Mouse (Mus musculus) kidney, postnatal 10 days (tissue): Measurements from ENCODE around the gene Kif13a.
A peak's percentile ranks its signal among the peaks of the same experiment; 100 is the strongest.

Experiments
- DNase-seq: peaks from one replicate; pipeline ENCODE4 v3.0.0; 2021; ENCODE audit warnings: mixed read lengths

Gene Kif13a

GRCm38 (mm10) chr13:46919797-46920196, 9.9 kb downstream of the Kif13a start:
- DNase-seq, result no peak

- DNase-seq, result no peak
Observed at GRCm38 (mm10) chr13:46918509-46918908, 11.2 kb downstream of the Kif13a start.

- no peak for DNase-seq
Observed at GRCm38 (mm10) chr13:46911960-46912359, 17.7 kb downstream of the Kif13a start.

GRCm38 (mm10) chr13:46911018-46911419, 18.6 kb downstream of the Kif13a start:
- no peak for DNase-seq

GRCm38 (mm10) chr13:46909946-46910345, 19.7 kb downstream of the Kif13a start:
- DNase-seq, result no peak

- no peak for DNase-seq
Observed at GRCm38 (mm10) chr13:46909005-46909565, 20.6 kb downstream of the Kif13a start.

GRCm38 (mm10) chr13:46908387-46908786, 21.3 kb downstream of the Kif13a start:
- DNase-seq, result no peak

- DNase-seq, result no peak
Observed at GRCm38 (mm10) chr13:46907861-46908260, 21.8 kb downstream of the Kif13a start.

GRCm38 (mm10) chr13:46907115-46907514, 22.6 kb downstream of the Kif13a start:
- DNase-seq, result no peak

GRCm38 (mm10) chr13:46905971-46906370, 23.7 kb downstream of the Kif13a start:
- no peak for DNase-seq

GRCm38 (mm10) chr13:46904982-46905621, 24.6 kb downstream of the Kif13a start:
- no peak for DNase-seq

GRCm38 (mm10) chr13:46902568-46903255, 27.0 kb downstream of the Kif13a start:
- no peak for DNase-seq

GRCm38 (mm10) chr13:46900870-46901555, 28.7 kb downstream of the Kif13a start:
- DNase-seq, result no peak

GRCm38 (mm10) chr13:46898837-46899236, 30.8 kb downstream of the Kif13a start:
- no peak for DNase-seq

- no peak for DNase-seq
Observed at GRCm38 (mm10) chr13:46898411-46898810, 31.3 kb downstream of the Kif13a start.

GRCm38 (mm10) chr13:46892380-46892779, 37.3 kb downstream of the Kif13a start:
- no peak for DNase-seq

GRCm38 (mm10) chr13:46888150-46888683, 41.5 kb downstream of the Kif13a start:
- DNase-seq, result no peak

GRCm38 (mm10) chr13:46886497-46887261, 43.0 kb downstream of the Kif13a start:
- DNase-seq, result no peak

- DNase-seq, result no peak
Observed at GRCm38 (mm10) chr13:46885759-46886060, 44.0 kb downstream of the Kif13a start.

GRCm38 (mm10) chr13:46884898-46885758, 44.5 kb downstream of the Kif13a start:
- DNase-seq, result no peak

- no peak for DNase-seq
Observed at GRCm38 (mm10) chr13:46883976-46884375, 45.7 kb downstream of the Kif13a start.

GRCm38 (mm10) chr13:46883381-46883780, 46.3 kb downstream of the Kif13a start:
- peak; percentile 59 for DNase-seq
